Mouse (Mus musculus): ENCODE measurements around the gene Arhgap21. TPM values are rescaled to one million over a fixed set of nuclear protein-coding genes. Genes with fewer than 3 reads are reported as not detected.

Gene Arhgap21
- 100 to 1,000 TPM; 309 to 366 (median 334) TPM for total RNA-seq (2022)

DNA sequence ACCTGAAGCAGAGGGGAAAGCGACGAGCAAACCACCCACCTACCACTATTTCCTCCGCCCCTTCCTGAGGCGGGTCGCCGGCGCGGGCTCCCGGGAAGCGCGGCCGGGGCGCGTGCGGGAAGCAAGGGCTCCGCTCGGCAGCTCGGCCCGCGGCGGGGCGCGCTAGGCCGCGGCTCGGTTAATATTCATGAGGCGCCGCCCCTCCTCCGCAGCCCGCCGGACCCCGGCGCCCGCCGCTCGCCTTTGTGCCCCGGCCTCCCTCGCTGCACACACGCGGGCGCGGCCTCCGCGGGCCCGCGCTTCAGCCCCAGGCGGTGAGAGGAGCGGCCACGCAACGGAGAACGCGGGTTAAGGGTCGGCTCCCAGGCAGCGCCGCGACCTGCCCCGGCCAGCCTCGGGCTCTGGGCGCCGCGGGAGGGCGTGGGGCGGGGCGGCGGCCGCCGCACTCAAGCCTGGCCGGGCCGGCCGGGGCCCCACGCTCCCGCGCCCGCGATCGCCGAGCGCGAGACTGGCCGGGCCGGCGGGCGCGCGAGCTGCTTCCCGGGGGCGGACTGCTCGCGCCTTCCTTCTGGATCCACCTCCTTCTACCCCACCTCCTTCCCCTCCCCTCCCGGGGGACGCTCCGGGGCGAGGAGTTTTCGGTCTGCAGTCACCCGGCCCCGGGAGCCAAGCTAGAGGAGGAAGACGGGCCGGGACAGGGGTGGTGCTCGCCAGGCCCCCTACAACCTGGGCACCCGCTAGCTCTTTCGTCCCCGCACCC is at the start of gene Arhgap21:
Arhgap21 (minus strand) TSS at position 441 of the 760 bp plus-strand sequence.
- DNase-seq (ENCODE audit: low spot score in 2 of 2): peak; percentile 63 to 75

DNA sequence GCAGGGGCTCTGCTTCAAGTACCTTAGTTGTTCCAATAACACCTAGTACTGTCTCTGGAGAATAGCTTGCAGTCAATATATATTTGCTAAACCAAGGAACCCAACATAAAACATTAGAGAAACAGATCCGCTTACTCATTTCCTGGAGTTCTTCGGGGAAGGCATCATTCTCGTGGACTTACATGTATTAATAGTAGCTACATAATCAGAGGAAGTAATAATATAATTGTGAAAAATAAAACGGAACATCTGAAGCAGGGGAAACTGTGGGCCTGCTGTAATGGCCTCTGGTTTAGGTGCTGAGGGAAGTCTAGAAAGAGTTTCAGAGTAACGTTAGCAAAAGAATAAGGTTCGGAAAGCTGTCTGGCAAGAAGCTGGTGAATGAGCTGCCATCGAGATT is 47.9 kb upstream of the Arhgap21 start:
- no peak for DNase-seq (ENCODE audit: low spot score in 2 of 2)

DNA sequence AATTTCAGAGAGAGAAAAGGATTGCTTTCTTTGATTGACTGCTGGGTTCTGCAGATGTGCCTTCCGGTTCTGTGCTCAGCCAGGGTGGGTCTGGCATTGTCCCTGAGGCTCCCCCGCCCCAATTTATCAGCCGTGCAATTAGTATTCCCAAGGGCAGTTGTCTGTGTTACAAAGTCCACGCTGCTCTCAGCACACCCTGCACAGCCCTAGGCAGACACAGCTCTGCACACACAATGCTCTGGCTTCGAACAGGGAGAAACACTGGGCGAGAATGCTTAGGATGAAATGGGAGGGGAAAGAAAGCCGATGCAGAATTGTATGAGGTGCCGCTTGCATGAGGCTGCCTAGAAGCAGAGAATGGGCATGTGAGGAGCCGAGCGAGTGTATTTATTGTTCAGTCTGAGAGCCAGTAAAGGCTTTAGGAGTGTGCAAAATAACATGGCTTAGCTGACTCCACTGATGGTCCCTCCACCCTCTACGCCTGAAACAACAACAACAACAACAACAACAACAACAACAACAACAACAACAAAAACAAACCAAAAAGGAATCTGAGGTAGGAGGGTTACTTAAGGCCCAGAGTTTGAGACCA is 42.2 kb upstream of the Arhgap21 start:
- DNase-seq (ENCODE audit: low spot score in 2 of 2): no peak

- DNase-seq (ENCODE audit: low spot score in 2 of 2): peak; percentile 37 to 48
These were observed 41.5 kb upstream of the Arhgap21 start for GRCm38 (mm10) chr2:21010219-21010618.

DNA sequence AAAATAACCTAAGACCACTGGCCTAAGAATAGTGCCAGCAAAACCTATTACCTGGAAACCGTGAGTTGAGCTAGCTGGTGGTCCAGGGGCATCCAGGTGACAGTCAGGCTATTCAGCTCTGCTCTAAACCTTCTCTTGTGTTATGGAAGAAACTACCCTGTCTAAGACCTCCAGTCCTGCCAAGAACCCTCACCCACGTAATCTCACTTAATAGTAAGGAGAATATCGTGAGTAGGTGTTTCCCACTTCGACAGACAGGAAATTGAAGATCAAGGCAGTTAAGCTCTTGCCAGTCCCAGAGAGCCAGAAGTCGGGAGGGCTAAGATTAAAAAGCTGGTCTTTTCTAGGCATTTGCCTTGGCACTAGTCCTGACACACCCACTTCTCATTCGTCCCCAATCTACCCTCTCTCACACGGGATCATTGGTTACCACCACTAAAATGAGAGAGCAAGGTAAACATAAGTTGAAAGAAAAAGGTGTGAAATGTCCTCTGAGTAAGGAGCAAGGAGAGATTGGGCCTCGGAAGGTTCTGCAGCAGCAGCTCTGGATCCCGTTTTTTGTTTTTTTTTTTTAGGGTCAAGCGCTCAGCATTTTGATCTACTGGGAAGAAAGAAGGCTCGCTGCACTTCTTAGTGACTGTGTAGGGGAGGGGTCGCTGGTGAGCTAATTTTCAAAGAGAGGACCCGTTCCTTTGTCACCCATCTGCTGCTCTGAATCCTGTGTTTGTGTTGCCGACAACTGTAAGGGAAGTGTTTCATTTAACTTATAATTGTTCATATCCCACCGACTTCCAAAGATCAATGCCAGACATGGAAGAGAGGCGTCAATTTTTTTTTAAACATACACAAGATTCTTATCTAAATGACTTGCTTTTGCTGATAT is 40.8 kb upstream of the Arhgap21 start:
- no peak for DNase-seq (ENCODE audit: low spot score in 2 of 2)

- DNase-seq (ENCODE audit: low spot score in 2 of 2): peak; percentile 64 to 78
These were observed 33.9 kb upstream of the Arhgap21 start for GRCm38 (mm10) chr2:21002538-21002937.

GRCm38 (mm10) chr2:21001156-21001555 is 32.5 kb upstream of the Arhgap21 start:
- no peak for DNase-seq (ENCODE audit: low spot score in 2 of 2)

DNA sequence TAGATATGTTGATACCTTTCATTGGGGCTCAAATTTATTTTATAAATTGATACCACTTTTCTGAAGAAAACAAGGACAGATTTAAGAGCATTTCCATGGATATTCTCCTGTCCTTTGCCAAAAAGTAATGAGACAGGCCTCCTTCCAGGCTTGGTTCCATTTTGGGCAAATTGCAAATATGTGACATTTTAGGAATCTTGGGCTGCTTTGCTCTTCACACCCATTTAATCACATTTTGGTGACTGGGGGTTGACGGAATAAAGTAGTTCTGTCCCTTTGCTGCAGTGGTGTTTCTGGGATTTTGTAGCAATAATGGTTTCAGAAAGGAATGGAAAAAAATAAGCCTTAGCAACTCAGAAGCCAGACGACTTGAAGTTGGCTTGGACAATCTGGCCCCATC is 26.9 kb upstream of the Arhgap21 start:
- no peak for DNase-seq (ENCODE audit: low spot score in 2 of 2)

GRCm38 (mm10) chr2:20991508-20991907 is 22.8 kb upstream of the Arhgap21 start:
- DNase-seq (ENCODE audit: low spot score in 2 of 2): no peak

- no peak for DNase-seq (ENCODE audit: low spot score in 2 of 2)
These were observed 22.2 kb upstream of the Arhgap21 start for GRCm38 (mm10) chr2:20990907-20991306.

DNA sequence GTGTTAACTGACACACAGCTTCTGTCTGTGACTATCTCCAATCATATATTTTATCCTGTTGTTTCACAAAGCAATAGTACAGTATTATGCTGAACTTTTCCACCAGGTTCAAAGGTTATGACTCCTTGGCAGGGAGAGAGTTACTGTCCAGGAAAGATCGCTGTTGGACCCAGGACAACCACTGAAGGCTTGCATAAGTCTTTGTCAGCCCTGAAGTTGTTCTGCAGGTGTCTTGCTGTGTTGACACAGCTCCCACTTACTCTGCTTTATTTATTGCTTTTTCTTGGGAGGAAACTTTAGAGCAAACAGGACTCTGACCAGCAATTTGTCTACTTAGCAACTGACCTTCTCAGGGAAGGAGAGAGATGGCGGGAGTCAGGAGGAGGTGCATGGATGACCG is 21.4 kb upstream of the Arhgap21 start:
- no peak for DNase-seq (ENCODE audit: low spot score in 2 of 2)

- no peak for DNase-seq (ENCODE audit: low spot score in 2 of 2)
These were observed 19.1 kb upstream of the Arhgap21 start for GRCm38 (mm10) chr2:20987822-20988221.

DNA sequence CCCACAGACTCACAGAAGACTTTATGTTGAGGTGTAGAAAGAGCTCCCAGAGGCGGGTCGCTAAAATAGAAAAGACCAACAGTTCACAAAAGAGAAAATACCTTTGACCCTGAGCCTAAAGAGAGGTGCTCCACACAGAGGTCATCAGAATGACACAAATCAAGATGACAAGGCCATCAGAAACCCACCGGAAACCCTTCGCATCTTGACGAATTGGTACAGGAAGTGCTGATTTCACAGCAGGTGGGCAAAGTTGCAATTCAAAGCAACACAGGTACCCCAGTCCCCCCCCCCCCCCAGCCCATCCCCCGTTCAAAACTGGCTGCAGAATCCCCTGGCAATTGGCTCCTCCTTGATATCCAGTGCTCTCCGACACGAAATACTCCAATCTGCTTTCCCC is 10.0 kb upstream of the Arhgap21 start:
- DNase-seq (ENCODE audit: low spot score in 2 of 2): no peak

DNA sequence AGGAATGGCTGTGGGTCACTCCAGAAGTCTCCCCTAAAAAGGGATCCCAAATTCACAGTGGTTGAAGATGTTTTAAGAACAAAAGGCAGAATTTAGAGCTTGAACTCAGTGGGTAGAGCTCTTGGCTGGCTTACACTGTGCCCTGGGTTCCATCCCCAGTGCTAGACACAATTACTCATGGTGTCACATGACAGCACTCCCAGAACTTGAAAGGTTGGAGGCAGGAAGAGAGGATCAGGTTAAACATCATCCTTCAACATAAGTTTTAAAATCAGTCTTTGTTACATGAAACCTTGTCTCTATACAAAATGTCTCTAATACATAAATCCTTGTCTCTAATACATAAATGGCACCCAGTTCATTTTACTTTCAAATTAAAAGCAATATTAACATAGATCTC is 8.4 kb upstream of the Arhgap21 start:
- DNase-seq (ENCODE audit: low spot score in 2 of 2): no peak

GRCm38 (mm10) chr2:20973513-20973912 is 4.8 kb upstream of the Arhgap21 start:
- peak; percentile 42 to 57 for DNase-seq (ENCODE audit: low spot score in 2 of 2)

DNA sequence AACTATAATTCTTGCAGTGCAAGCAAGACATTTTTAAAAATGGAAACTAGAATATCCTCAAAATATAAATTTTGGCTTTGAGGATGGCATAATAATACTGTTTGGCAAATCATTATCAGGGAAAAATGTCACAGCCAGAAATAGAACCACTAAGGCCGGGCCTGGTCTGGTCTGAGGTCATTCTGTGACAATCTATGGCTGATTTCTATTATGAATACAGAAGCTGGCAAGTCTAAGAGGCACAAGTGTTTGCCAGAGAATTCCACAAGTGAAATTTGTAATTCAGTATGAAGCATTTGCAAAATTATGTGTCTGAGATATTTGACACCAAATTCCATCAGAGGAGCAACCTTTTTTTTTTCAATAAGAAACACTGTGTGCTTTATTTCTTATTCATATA is 3.5 kb upstream of the Arhgap21 start:
- DNase-seq (ENCODE audit: low spot score in 2 of 2): no peak

- no peak for DNase-seq (ENCODE audit: low spot score in 2 of 2)
These were observed 2.9 kb upstream of the Arhgap21 start for GRCm38 (mm10) chr2:20971628-20972027.

DNA sequence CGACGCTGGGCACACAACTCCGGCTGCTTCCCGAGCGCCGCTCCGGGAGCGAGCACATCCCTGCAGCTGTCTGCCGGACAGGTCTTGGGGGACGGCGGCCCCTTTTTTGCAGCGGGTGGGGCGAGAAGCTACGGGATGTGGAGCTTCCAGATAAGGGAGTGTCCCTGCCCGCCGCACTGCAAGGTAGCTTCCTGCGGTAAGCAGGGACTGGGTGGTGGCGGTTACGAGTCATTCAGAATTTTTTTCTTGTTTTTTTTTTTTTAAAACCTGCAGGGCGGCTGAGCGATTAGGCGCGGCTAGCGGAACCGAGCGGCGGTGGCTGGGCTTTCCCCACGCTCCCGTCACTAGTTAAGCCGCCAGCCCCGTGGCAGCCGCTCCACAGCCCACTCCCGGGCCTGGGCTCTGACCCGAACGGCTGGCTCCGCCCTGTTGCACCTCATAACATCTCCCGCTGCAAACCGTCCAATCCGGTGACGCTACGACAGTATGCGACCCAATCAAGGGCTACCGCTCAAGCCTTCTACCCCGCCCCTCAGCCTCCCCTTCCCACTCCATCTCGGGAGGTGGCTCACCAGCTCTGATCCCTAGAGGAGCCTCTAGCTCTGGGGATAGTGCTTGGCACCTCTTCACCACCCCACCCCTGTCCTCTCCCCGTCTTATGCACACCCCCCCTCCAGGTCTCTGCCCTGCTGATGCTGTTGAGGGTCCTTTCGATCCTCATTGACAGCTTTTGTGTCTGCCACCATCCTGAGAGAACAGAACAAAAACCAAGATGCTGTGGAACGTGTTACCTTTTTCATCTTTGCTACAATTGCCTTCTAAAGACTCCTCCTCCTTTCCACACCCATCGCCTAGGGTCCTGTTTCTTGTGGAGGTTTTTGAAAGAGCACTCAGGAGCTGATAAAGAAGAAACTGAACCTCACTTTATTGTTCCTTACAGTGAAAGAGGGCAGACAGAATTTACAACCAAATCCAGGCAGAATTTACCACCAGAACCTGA is 820 bp upstream of the Arhgap21 start:
- peak; percentile 96 to 97 for DNase-seq (ENCODE audit: low spot score in 2 of 2)

DNA sequence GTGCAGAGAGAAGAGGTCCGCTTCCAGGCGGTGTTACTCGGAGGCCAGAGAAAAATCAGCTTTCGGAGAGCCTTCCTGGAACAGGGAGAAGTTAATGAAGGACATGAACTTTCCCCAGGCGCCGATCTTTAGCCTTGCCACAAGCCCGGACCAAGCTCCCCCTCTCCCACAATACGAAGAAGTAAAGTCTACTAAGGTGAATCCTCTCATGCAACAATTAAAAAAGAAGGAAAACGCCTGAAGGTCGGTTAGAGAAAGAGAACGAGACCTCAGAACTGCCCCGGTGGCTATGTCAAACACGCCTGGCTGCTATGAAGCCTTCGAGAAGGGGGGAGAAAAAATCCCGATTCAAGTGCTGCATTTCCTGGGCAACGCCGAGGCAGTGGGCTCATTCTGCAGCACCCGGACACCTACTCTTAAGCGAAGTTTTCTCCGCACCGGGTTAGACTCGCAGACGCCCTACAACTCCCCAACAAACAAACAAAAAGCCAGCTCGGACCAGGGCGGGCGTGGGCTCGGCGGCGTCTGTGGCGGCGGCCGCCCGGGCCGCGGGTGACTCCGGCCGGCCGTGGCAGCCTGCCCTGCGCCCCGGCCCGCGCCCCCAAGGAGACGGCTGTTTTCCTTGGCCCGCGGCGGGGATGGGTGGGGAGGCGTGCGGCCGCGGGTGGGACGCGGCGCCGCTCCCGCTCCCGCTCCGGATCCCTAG is 882 bp downstream of the Arhgap21 start:
- DNase-seq (ENCODE audit: low spot score in 2 of 2): no peak

GRCm38 (mm10) chr2:20967101-20967645 is 1.5 kb downstream of the Arhgap21 start:
- no peak for DNase-seq (ENCODE audit: low spot score in 2 of 2)
